Mouse (Mus musculus): Measurements from ENCODE around the gene Capn8. TPM values are rescaled to one million over a fixed set of nuclear protein-coding genes. Genes with fewer than 3 reads are reported as not detected.

Gene Capn8
- under 1 TPM in 1 of 2 experiments, not detected in 1; 0.23 TPM for polyA plus RNA-seq (2017; shearing (Covaris generic))

DNA sequence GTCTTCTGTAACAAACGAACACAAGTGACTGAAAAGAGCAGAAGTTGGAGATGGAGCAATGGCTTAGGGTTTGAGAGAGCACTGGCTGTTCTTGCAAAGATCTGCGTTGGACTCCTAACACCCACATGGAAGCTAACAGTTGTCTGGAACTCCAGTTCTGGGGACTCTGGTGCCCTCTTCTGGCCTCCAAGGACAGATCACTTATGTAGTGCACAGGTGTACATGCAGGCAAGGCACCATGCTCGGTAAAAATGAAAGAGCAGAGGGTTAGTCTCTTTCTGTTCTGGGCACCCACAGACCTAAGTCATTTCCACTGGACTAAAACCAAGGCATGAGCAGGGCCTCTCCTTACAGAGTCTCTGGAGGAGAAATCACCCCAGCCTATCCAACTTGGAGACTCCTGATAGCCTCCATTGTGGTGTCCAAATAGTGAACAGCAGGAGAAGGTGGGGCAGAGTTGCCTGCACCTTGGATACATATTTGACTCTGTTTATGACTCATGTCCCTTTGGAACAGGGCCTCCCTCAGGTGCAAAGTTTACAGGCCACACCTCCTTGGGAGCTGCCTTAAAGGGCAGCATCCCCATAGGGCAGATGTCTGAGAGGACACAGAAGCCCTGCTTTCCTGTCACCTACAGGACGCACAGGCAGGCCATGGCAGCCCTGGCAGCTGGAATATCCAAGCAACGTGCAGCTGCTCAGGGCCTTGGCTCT is at the start of gene Capn8:
Capn8 (plus strand) TSS at position 600 of the 713 bp plus-strand sequence.

DNA sequence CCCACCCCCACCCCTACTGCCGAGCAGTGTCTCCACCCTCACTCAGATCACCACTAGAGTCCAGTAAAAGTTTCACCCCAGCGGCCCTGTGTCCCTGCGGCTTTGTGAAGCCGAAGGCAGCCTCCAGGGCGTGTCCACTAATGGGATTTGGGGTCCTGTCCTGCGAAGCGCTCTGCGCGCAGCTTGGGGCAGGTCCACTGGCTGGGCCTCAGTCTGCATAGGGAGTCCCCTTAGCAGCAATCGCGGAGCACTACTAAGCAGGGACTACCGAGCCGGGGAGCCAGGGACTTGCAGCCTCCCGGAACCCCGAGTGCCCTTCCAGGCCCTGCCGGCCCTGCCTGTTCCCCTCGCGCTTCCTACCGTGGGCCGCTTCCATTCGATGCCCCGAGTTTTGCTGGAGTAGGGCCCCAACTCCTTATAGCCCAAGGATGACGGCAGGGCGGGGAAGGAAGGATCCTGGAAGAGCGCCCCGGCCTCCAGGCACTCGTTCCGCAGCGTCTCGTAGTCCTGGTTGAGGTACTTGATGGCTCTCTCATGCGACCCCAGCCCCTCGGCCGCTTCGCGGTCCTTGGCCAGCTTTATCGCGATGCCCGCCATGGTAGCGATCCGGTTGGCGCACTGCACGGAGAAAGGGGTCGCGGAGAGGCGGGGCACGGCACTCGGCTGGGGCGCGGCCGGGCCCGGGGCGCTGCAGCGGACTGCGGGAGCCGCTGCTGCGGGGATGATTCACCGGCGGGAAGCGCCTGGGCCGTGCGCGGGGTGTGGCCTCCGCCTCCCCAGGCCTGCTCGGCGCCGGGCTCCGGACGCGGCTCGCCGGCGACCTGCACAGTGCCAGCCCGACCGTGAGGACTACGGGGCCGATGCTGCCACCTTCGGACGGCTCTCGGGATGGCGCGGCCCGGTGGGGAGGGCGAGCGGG is 47.8 kb upstream of the Capn8 start, which contains the start of gene Capn2:
Capn2 (minus strand) TSS at position 851 of the 919 bp plus-strand sequence.

Other genes starting within 250 kb of the Capn8 start
- gene Fbxo28, start 223.4 kb upstream of the Capn8 start, polyA plus RNA-seq (2017; shearing (Covaris generic)): 10 to 100 TPM; 47.7 to 54.8 TPM
- gene Trp53bp2, start 155.8 kb upstream of the Capn8 start, polyA plus RNA-seq (2017; shearing (Covaris generic)): 10 to 100 TPM; 22.3 to 24.4 TPM
- gene Capn2, start 47.4 kb upstream of the Capn8 start, polyA plus RNA-seq (2017; shearing (Covaris generic)): 100 to 1,000 TPM in 1 of 2 experiments, 10 to 100 TPM in 1; 87.5 to 196 TPM
- gene Ccdc185, start 184.2 kb downstream of the Capn8 start, polyA plus RNA-seq (2017; shearing (Covaris generic)): not detected
- 1 to 10 TPM in 1 of 2 experiments, under 1 TPM in 1; 0.85 to 5.4 TPM for gene Susd4, start 198.9 kb downstream of the Capn8 start, polyA plus RNA-seq (2017; shearing (Covaris generic))